Mouse (Mus musculus): ENCODE data around the gene Cmtm6. TPM values are rescaled to one million over a fixed set of nuclear protein-coding genes. Genes with fewer than 3 reads are reported as not detected.

The Cmtm6 gene
- polyA plus RNA-seq, 1 experiment from 2014 or later: 31.8 TPM

GRCm38 (mm10) chr9:114758801-114759200 lies 27.9 kb downstream of the Cmtm6 start:
- Histone ChIP-seq H3K9me3 (no peaks in the 10 kb centered on the region), H3K4me2 (replicated peaks) (no peak overlapping the region), H3K36me3 (peaks cover 44% of the 10 kb centered on the region), H3K4me3 (no peak overlapping the region), H3K27ac (no peak overlapping the region), H3K4me1 (no peaks in the 10 kb centered on the region), H3K27me3 (no peaks in the 10 kb centered on the region), H3K9ac (no peak overlapping the region)
- no peak for ATAC-seq (ENCODE audit: insufficient number of reproducible peaks, insufficient read depth, low FRiP score, low TSS enrichment)
- 83% methylated on average over 5 of the region's 5 CpGs for WGBS

- H3K27ac ChIP-seq: no peak overlapping the region
- peaks cover 44% of the 10 kb centered on the region for H3K36me3 ChIP-seq
- no peaks in the 10 kb centered on the region for H3K27me3 ChIP-seq
- H3K9ac ChIP-seq: no peak overlapping the region
- 85% methylated on average over 4 of the region's 4 CpGs for WGBS
- no peak for ATAC-seq (ENCODE audit: insufficient number of reproducible peaks, insufficient read depth, low FRiP score, low TSS enrichment)
- no peaks in the 10 kb centered on the region for H3K9me3 ChIP-seq
- H3K4me2 ChIP-seq (replicated peaks): no peak overlapping the region
- no peak overlapping the region for H3K4me3 ChIP-seq
- H3K4me1 ChIP-seq: no peaks in the 10 kb centered on the region
These were observed 29.0 kb downstream of the Cmtm6 start for GRCm38 (mm10) chr9:114759886-114760285.

GRCm38 (mm10) chr9:114760353-114760752 lies 29.4 kb downstream of the Cmtm6 start:
- Histone ChIP-seq H3K27ac (no peak overlapping the region), H3K9ac (no peak overlapping the region), H3K27me3 (no peaks in the 10 kb centered on the region), H3K4me1 (no peaks in the 10 kb centered on the region), H3K9me3 (no peaks in the 10 kb centered on the region), H3K4me2 (replicated peaks) (no peak overlapping the region), H3K36me3 (peaks cover 40% of the 10 kb centered on the region), H3K4me3 (no peak overlapping the region)
- WGBS: 81% methylated on average over 5 of the region's 5 CpGs
- ATAC-seq (ENCODE audit: insufficient number of reproducible peaks, insufficient read depth, low FRiP score, low TSS enrichment): no peak

- Histone ChIP-seq H3K4me2 (replicated peaks) (no peak overlapping the region), H3K9me3 (no peaks in the 10 kb centered on the region), H3K9ac (no peak overlapping the region), H3K36me3 (peaks cover 30% of the 10 kb centered on the region), H3K27me3 (no peaks in the 10 kb centered on the region), H3K4me3 (no peak overlapping the region), H3K4me1 (peaks cover 3% of the 10 kb centered on the region), H3K27ac (no peak overlapping the region)
- WGBS: 72% methylated on average over 11 of the region's 11 CpGs
- no peak for ATAC-seq (ENCODE audit: insufficient number of reproducible peaks, insufficient read depth, low FRiP score, low TSS enrichment)
These were observed 30.9 kb downstream of the Cmtm6 start for GRCm38 (mm10) chr9:114761848-114762247.

- Histone ChIP-seq H3K4me1 (peaks cover 17% of the 10 kb centered on the region), H3K27ac (no peak overlapping the region), H3K4me2 (replicated peaks) (no peak overlapping the region), H3K4me3 (no peak overlapping the region), H3K36me3 (peaks cover 24% of the 10 kb centered on the region), H3K9me3 (no peaks in the 10 kb centered on the region), H3K9ac (no peak overlapping the region), H3K27me3 (no peaks in the 10 kb centered on the region)
- 63% methylated on average over 13 of the region's 13 CpGs for WGBS
- no peak for ATAC-seq (ENCODE audit: insufficient number of reproducible peaks, insufficient read depth, low FRiP score, low TSS enrichment)
These were observed 32.4 kb downstream of the Cmtm6 start for GRCm38 (mm10) chr9:114763341-114763740.

GRCm38 (mm10) chr9:114767030-114767429 lies 36.1 kb downstream of the Cmtm6 start:
- peak overlapping the region; percentile 77 for H3K27ac ChIP-seq

GRCm38 (mm10) chr9:114767507-114767906 lies 36.6 kb downstream of the Cmtm6 start:
- no peak overlapping the region for H3K9ac ChIP-seq
- H3K9me3 ChIP-seq: no peaks in the 10 kb centered on the region
- H3K36me3 ChIP-seq: peaks cover 14% of the 10 kb centered on the region
- no peak overlapping the region; the same call in 1 of the 2 replicates for H3K4me2 ChIP-seq (replicated peaks)
- H3K4me3 ChIP-seq: no peak overlapping the region
- H3K27me3 ChIP-seq: no peaks in the 10 kb centered on the region
- ATAC-seq (ENCODE audit: insufficient number of reproducible peaks, insufficient read depth, low FRiP score, low TSS enrichment): no peak
- WGBS: 37% methylated on average over 2 of the region's 2 CpGs
- H3K27ac ChIP-seq: peak overlapping the region; percentile 77
- H3K4me1 ChIP-seq: peaks cover 17% of the 10 kb centered on the region

More at GRCm38 (mm10) chr9:114767030-114767429, 36.1 kb downstream of the Cmtm6 start:
- Histone ChIP-seq H3K4me2 (replicated peaks) (no peak overlapping the region; the same call in 1 of the 2 replicates), H3K27me3 (no peaks in the 10 kb centered on the region), H3K4me3 (no peak overlapping the region), H3K4me1 (peaks cover 17% of the 10 kb centered on the region), H3K9me3 (no peaks in the 10 kb centered on the region), H3K9ac (no peak overlapping the region), H3K36me3 (peaks cover 11% of the 10 kb centered on the region)
- WGBS: 37% methylated on average over 13 of the region's 13 CpGs
- ATAC-seq (ENCODE audit: insufficient number of reproducible peaks, insufficient read depth, low FRiP score, low TSS enrichment): no peak

- 34% methylated on average over 10 of the region's 10 CpGs for WGBS
- Histone ChIP-seq H3K27me3 (no peaks in the 10 kb centered on the region), H3K9ac (no peak overlapping the region), H3K27ac (peak overlapping the region; percentile 77), H3K4me3 (no peak overlapping the region), H3K4me2 (replicated peaks) (no peak overlapping the region), H3K9me3 (no peaks in the 10 kb centered on the region), H3K4me1 (peaks cover 17% of the 10 kb centered on the region), H3K36me3 (peaks cover 11% of the 10 kb centered on the region)
- ATAC-seq (ENCODE audit: insufficient number of reproducible peaks, insufficient read depth, low FRiP score, low TSS enrichment): no peak
These were observed 37.1 kb downstream of the Cmtm6 start for GRCm38 (mm10) chr9:114768066-114768465.

- Histone ChIP-seq H3K4me3 (no peak overlapping the region), H3K4me1 (peaks cover 23% of the 10 kb centered on the region), H3K27ac (no peak overlapping the region), H3K9ac (no peak overlapping the region), H3K4me2 (replicated peaks) (no peak overlapping the region), H3K36me3 (peaks cover 11% of the 10 kb centered on the region), H3K9me3 (no peaks in the 10 kb centered on the region), H3K27me3 (no peaks in the 10 kb centered on the region)
- ATAC-seq (ENCODE audit: insufficient number of reproducible peaks, insufficient read depth, low FRiP score, low TSS enrichment): no peak
- WGBS: 81% methylated on average over 4 of the region's 4 CpGs
These were observed 39.3 kb downstream of the Cmtm6 start for GRCm38 (mm10) chr9:114770224-114770623.

- H3K4me1 ChIP-seq: peaks cover 26% of the 10 kb centered on the region
- no peaks in the 10 kb centered on the region for H3K27me3 ChIP-seq
- no peak overlapping the region for H3K4me3 ChIP-seq
- no peak for ATAC-seq (ENCODE audit: insufficient number of reproducible peaks, insufficient read depth, low FRiP score, low TSS enrichment)
- WGBS: 83% methylated on average over 7 of the region's 7 CpGs
- H3K27ac ChIP-seq: no peak overlapping the region
- peaks cover 11% of the 10 kb centered on the region for H3K36me3 ChIP-seq
- no peak overlapping the region for H3K9ac ChIP-seq
- H3K9me3 ChIP-seq: no peaks in the 10 kb centered on the region
- H3K4me2 ChIP-seq (replicated peaks): no peak overlapping the region
These were observed 40.6 kb downstream of the Cmtm6 start for GRCm38 (mm10) chr9:114771565-114771964.

GRCm38 (mm10) chr9:114774629-114775028 lies 43.7 kb downstream of the Cmtm6 start:
- Histone ChIP-seq H3K4me2 (replicated peaks) (no peak overlapping the region), H3K36me3 (peaks cover 11% of the 10 kb centered on the region), H3K27ac (no peak overlapping the region), H3K4me1 (peaks cover 10% of the 10 kb centered on the region), H3K9me3 (no peaks in the 10 kb centered on the region), H3K27me3 (no peaks in the 10 kb centered on the region), H3K4me3 (no peak overlapping the region), H3K9ac (no peak overlapping the region)
- ATAC-seq (ENCODE audit: insufficient number of reproducible peaks, insufficient read depth, low FRiP score, low TSS enrichment): no peak
- 77% methylated on average over 6 of the region's 6 CpGs for WGBS

- no peak overlapping the region for H3K4me2 ChIP-seq (replicated peaks)
- ATAC-seq (ENCODE audit: insufficient number of reproducible peaks, insufficient read depth, low FRiP score, low TSS enrichment): no peak
- WGBS: 66% methylated on average over 4 of the region's 4 CpGs
- no peak overlapping the region for H3K9ac ChIP-seq
- H3K9me3 ChIP-seq: no peaks in the 10 kb centered on the region
- H3K27me3 ChIP-seq: no peaks in the 10 kb centered on the region
- H3K4me3 ChIP-seq: no peak overlapping the region
- H3K4me1 ChIP-seq: peaks cover 17% of the 10 kb centered on the region
- no peak overlapping the region for H3K27ac ChIP-seq
- H3K36me3 ChIP-seq: peaks cover 11% of the 10 kb centered on the region
These were observed 44.4 kb downstream of the Cmtm6 start for GRCm38 (mm10) chr9:114775272-114775671.

- Histone ChIP-seq H3K4me3 (no peak overlapping the region), H3K27ac (no peak overlapping the region), H3K9me3 (no peaks in the 10 kb centered on the region), H3K27me3 (no peaks in the 10 kb centered on the region), H3K4me1 (peaks cover 21% of the 10 kb centered on the region), H3K36me3 (peaks cover 11% of the 10 kb centered on the region), H3K4me2 (replicated peaks) (no peak overlapping the region), H3K9ac (no peak overlapping the region)
- 84% methylated on average over 3 of the region's 3 CpGs for WGBS
- no peak for ATAC-seq (ENCODE audit: insufficient number of reproducible peaks, insufficient read depth, low FRiP score, low TSS enrichment)
These were observed 45.4 kb downstream of the Cmtm6 start for GRCm38 (mm10) chr9:114776361-114776760.
